Mouse (Mus musculus) stomach, embryonic 14.5 days (tissue): ENCODE results near the gene Pmel. TPM values are rescaled to one million over a fixed set of nuclear protein-coding genes. Genes with fewer than 3 reads are reported as not detected.

ENCODE experiments used
- ATAC-seq: fragments of 200-750 bp; cut with Nextera tagmentation; 2 replicates; pipeline ENCODE4 v1.8.0; 2017; ENCODE audit warnings: low read depth, moderate TSS enrichment; ENCODE audit not compliant: insufficient number of reproducible peaks, insufficient read depth, low FRiP score
- H3K27ac ChIP-seq: fragments of 300-500 bp; sonication (generic); 2 replicates; pipeline ENCODE4 v1.5.1; 2014; ENCODE audit warnings: mild to moderate bottlenecking, low read length, moderate library complexity, mixed read lengths
- H3K27me3 ChIP-seq: fragments of 300-500 bp; sonication (generic); 2 replicates; pipeline ENCODE4 v1.6.1; 2014; ENCODE audit warnings: low read length, control low read depth, mixed read lengths; ENCODE audit not compliant: control insufficient read depth, insufficient read depth
- H3K36me3 ChIP-seq: fragments of 300-500 bp; sonication (generic); 2 replicates; pipeline ENCODE4 v1.6.1; 2014; ENCODE audit warnings: mild to moderate bottlenecking, control low read depth, low read length, moderate library complexity, mixed read lengths; ENCODE audit not compliant: control insufficient read depth, insufficient read depth
- H3K4me1 ChIP-seq: fragments of 300-500 bp; sonication (generic); 2 replicates; pipeline ENCODE4 v1.6.1; 2014; ENCODE audit warnings: low read length, control low read depth, mixed read lengths; ENCODE audit not compliant: control insufficient read depth, insufficient read depth
- H3K4me2 ChIP-seq: fragments of 300-500 bp; sonication (generic); replicated peaks from 2 replicates; pipeline ENCODE4 v1.6.1; 2014; ENCODE audit warnings: low read depth, low read length, control low read depth
- H3K4me3 ChIP-seq: fragments of 300-500 bp; sonication (generic); 2 replicates; pipeline ENCODE4 v1.5.1; 2014; ENCODE audit warnings: low read depth, low read length, control low read depth
- H3K9ac ChIP-seq: fragments of 300-500 bp; sonication (generic); replicated peaks from 2 replicates; pipeline ENCODE4 v1.6.1; 2014; ENCODE audit warnings: low read depth, mild to moderate bottlenecking, control low read depth, low read length, moderate library complexity, mixed read lengths
- H3K9me3 ChIP-seq: fragments of 300-500 bp; sonication (generic); 2 replicates; pipeline ENCODE4 v1.6.1; 2016; ENCODE audit warnings: low read depth, low read length, control low read depth; ENCODE audit not compliant: control insufficient read depth
- WGBS: fragments of 180-500 bp; shearing (Covaris S2); extraction: QIAGEN DNeasy Blood & Tissue Kit; methylation state at CpG from one replicate; pipeline ENCODE4 v1.1.7; 2014; 5-methylcytosine and 5-hydroxymethylcytosine counted together
- polyA plus RNA-seq: library from polyadenylated mRNA; unstranded; fragments of >200 nt; fragmentation: Nextera tagmentation; extraction: Ambion mirVana; gene quantifications from 2 replicates; pipeline ENCODE4 v1.2.1, GENCODE M21; 2014

Pmel gene
- 1.7 and 2.3 TPM in 2 replicates for polyA plus RNA-seq

DNA sequence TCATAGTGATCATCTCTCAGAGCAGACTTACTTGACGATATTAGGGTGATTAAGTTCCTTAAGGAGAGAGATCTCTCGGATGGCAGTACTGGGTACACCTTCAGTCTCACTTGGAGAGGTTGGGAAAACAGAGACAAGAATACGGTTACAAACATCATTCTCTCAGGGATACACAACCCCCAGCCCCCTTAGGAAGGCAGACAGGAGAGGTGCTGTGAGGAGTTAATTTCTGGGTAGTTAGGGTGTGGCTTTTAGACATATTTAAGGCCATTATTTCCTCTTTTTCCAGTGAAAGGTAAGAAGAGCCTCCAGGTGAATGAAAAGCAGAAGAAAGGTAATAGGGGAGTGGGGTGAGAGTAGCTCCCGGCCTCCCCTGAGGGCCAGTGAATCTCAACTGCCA lies at the start of gene Pmel:
TSS of gene Pmel (plus strand) at position 301 of the 400 bp plus-strand sequence.
- no peak for ATAC-seq
- Histone ChIP-seq H3K36me3 (peaks cover 32% of the 10 kb centered on the region), H3K9ac (peak within 1 kb of the TSS; percentile 70), H3K27me3 (no peaks in the 10 kb centered on the region), H3K27ac (peak within 1 kb of the TSS; percentile 92), H3K4me2 (peak within 1 kb of the TSS; percentile 63), H3K4me1 (peaks cover 12% of the 10 kb centered on the region; the same call in 1 of the 2 replicates), H3K4me3 (peak within 1 kb of the TSS; percentile 64), H3K9me3 (no peaks in the 10 kb centered on the region)
- 12% methylated on average over 4 of the region's 4 CpGs for WGBS

- Histone ChIP-seq H3K36me3 (no peaks in the 10 kb centered on the region), H3K27ac (no peak overlapping the region), H3K4me3 (no peak overlapping the region), H3K4me1 (peaks cover 3% of the 10 kb centered on the region; the same call in 1 of the 2 replicates), H3K4me2 (no peak overlapping the region), H3K9ac (no peak overlapping the region), H3K27me3 (no peaks in the 10 kb centered on the region), H3K9me3 (no peaks in the 10 kb centered on the region)
- 39% methylated on average over 3 of the region's 3 CpGs for WGBS
- ATAC-seq: no peak
These were observed 48.7 kb upstream of the Pmel start for GRCm38 (mm10) chr10:128655254-128655653.

- no peak for ATAC-seq
- H3K27ac ChIP-seq: no peak overlapping the region
- no peaks in the 10 kb centered on the region for H3K27me3 ChIP-seq
- peaks cover 3% of the 10 kb centered on the region; the same call in 1 of the 2 replicates for H3K4me1 ChIP-seq
- H3K4me3 ChIP-seq: no peak overlapping the region
- no peak overlapping the region for H3K9ac ChIP-seq
- H3K4me2 ChIP-seq: no peak overlapping the region
- H3K9me3 ChIP-seq: no peaks in the 10 kb centered on the region
- H3K36me3 ChIP-seq: no peaks in the 10 kb centered on the region
- 96% methylated on average over 1 of the region's 1 CpGs for WGBS
These were observed 47.3 kb upstream of the Pmel start for GRCm38 (mm10) chr10:128656731-128657130.

- Histone ChIP-seq H3K4me1 (peaks cover 3% of the 10 kb centered on the region; the same call in 1 of the 2 replicates), H3K4me2 (no peak overlapping the region), H3K9ac (no peak overlapping the region), H3K27me3 (no peaks in the 10 kb centered on the region), H3K36me3 (no peaks in the 10 kb centered on the region), H3K27ac (no peak overlapping the region), H3K9me3 (no peaks in the 10 kb centered on the region), H3K4me3 (no peak overlapping the region)
- 49% methylated on average over 9 of the region's 9 CpGs for WGBS
- no peak for ATAC-seq
These were observed 46.2 kb upstream of the Pmel start for GRCm38 (mm10) chr10:128657844-128658243.

- no peak for ATAC-seq
- Histone ChIP-seq H3K27me3 (no peaks in the 10 kb centered on the region), H3K4me2 (no peak overlapping the region), H3K9me3 (no peaks in the 10 kb centered on the region), H3K4me1 (peaks cover 3% of the 10 kb centered on the region; the same call in 1 of the 2 replicates), H3K4me3 (no peak overlapping the region), H3K27ac (no peak overlapping the region), H3K9ac (no peak overlapping the region), H3K36me3 (no peaks in the 10 kb centered on the region)
- WGBS: 43% methylated on average over 9 of the region's 9 CpGs
These were observed 44.5 kb upstream of the Pmel start for GRCm38 (mm10) chr10:128659490-128659889.

GRCm38 (mm10) chr10:128662465-128662864 lies 41.5 kb upstream of the Pmel start:
- no peak for ATAC-seq
- Histone ChIP-seq H3K27me3 (no peaks in the 10 kb centered on the region), H3K4me3 (no peak overlapping the region), H3K9ac (no peak overlapping the region), H3K4me1 (no peaks in the 10 kb centered on the region), H3K4me2 (no peak overlapping the region), H3K27ac (no peak overlapping the region), H3K9me3 (no peaks in the 10 kb centered on the region), H3K36me3 (no peaks in the 10 kb centered on the region)

DNA sequence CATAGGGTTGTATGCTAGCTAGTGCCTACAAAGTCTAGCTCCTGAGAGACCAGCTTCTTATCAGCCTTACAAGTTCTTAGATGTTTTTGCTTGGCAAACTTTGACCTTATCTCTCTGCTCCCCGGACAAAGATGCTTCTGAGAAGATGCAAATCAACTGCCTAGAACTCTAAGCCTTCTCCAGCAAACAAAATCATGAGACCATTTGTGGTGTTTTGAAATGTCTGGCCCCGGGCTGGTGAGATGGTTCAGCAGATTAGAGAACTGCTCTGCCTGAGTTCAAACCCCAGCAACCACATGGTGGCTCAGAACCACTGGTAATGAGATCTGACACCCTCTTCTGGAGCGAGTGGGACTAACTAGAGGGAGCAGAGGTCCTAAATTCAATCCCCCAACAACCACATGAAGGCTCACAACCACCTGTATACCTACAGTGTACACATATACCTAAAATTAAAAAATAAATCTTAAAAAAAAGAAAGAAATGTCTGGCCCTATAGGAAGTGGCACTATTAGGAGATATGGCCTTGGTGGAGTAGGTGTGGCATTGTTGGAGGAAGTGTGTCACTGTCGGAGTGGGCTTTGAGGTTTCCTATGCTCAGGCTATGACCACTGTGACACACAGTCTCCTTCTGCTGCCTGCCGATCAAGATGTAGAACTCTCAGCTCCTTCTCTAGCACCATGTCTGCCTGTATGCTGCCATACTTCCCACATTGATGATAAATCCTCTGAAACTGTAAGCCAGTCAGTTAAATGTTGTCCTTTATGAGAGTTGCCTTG lies 40.4 kb upstream of the Pmel start:
- Histone ChIP-seq H3K9ac (no peak overlapping the region), H3K27ac (no peak overlapping the region), H3K4me3 (no peak overlapping the region), H3K27me3 (no peaks in the 10 kb centered on the region), H3K36me3 (no peaks in the 10 kb centered on the region), H3K4me1 (no peaks in the 10 kb centered on the region; the same call in 1 of the 2 replicates), H3K4me2 (no peak overlapping the region), H3K9me3 (no peaks in the 10 kb centered on the region)
- 57% methylated on average over 5 of the region's 5 CpGs for WGBS
- ATAC-seq: no peak

GRCm38 (mm10) chr10:128664808-128665207 lies 39.2 kb upstream of the Pmel start:
- H3K4me1 ChIP-seq: no peaks in the 10 kb centered on the region; the same call in 1 of the 2 replicates
- no peak overlapping the region for H3K4me2 ChIP-seq
- H3K4me3 ChIP-seq: no peak overlapping the region
- H3K36me3 ChIP-seq: no peaks in the 10 kb centered on the region
- no peak overlapping the region for H3K9ac ChIP-seq
- WGBS: 72% methylated on average over 3 of the region's 3 CpGs
- no peak for ATAC-seq
- H3K27me3 ChIP-seq: no peaks in the 10 kb centered on the region
- H3K27ac ChIP-seq: no peak overlapping the region
- no peaks in the 10 kb centered on the region for H3K9me3 ChIP-seq
